In the genomic region with DNA sequence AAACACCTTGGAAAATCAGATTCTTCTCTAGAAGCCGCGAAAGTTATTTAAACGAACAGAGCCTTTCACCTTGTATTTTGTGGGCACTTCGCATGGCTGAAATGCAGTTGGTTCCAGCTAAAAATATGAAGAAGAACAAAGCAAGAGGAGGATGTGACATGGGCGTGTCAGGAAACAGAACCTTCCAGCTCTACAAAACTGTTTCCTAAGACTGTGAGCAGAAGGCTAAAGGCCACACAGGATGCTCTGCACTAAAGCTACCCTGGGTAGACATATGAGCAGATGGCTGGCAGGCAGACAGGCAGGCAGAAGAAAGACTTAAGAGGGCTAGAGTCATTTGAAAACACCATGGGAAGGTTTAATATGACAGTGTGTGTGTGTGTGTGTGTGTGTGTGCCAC, we compare ENCODE assay signal across 23 mouse cellular contexts. TPM values are rescaled to one million over a fixed set of nuclear protein-coding genes. Genes with fewer than 3 reads are reported as not detected.
DNase-seq lines count a peak whose midpoint lies in the region; ATAC-seq and TF ChIP-seq lines count a peak whose summit lies in the region.
"Had no signal": no experiment of that assay in that cellular context is flagged by ENCODE, and none has a peak within 500 bp of the region (broad histone marks: within the 10 kb centered on the region; RNA-seq: fewer than 3 reads in every experiment).

No protein-coding gene starts in this region.

- H3K9me3 ChIP-seq in kidney, embryonic 16.5 days (ENCODE audit: low read length) = no peaks in the 10 kb centered on the region
- H3K9me3 ChIP-seq: hindbrain, embryonic 12.5 days; midbrain, embryonic 15.5 days; neural tube, embryonic 12.5 days; stomach, embryonic 15.5 days had no signal

- H3K36me3 ChIP-seq in kidney, embryonic 16.5 days (ENCODE audit: insufficient read depth, low read length) = no peaks in the 10 kb centered on the region
- H3K36me3 ChIP-seq: hindbrain, embryonic 12.5 days; midbrain, embryonic 15.5 days; neural tube, embryonic 12.5 days; stomach, embryonic 15.5 days had no signal

- no peak overlapping the region for H3K4me3 ChIP-seq in kidney, embryonic 16.5 days (ENCODE audit: low read length)
- H3K4me3 ChIP-seq in bone marrow, adult 2 months (replicated peaks; ENCODE audit: control insufficient read depth, low read depth, low read length) = no peak overlapping the region
- H3K4me3 ChIP-seq: hindbrain, embryonic 12.5 days; midbrain, embryonic 15.5 days; neural tube, embryonic 12.5 days; stomach, embryonic 15.5 days had no signal

- no peak overlapping the region for H3K4me2 ChIP-seq in kidney, embryonic 16.5 days (replicated peaks; ENCODE audit: low read depth, low read length)
- H3K4me2 ChIP-seq: hindbrain, embryonic 12.5 days; midbrain, embryonic 15.5 days; neural tube, embryonic 12.5 days; stomach, embryonic 15.5 days had no signal

- no peaks in the 10 kb centered on the region for H3K4me1 ChIP-seq in kidney, embryonic 16.5 days (ENCODE audit: insufficient read depth, low read length)
- peaks cover 8% of the 10 kb centered on the region for H3K4me1 ChIP-seq in bone marrow, adult 2 months (ENCODE audit: control insufficient read depth, insufficient read depth, low read length)
- H3K4me1 ChIP-seq: hindbrain, embryonic 12.5 days; midbrain, embryonic 15.5 days; neural tube, embryonic 12.5 days; stomach, embryonic 15.5 days had no signal

- H3K27me3 ChIP-seq in kidney, embryonic 16.5 days (ENCODE audit: insufficient read depth, low read length) = no peaks in the 10 kb centered on the region
- H3K27me3 ChIP-seq: hindbrain, embryonic 12.5 days; midbrain, embryonic 15.5 days; neural tube, embryonic 12.5 days; stomach, embryonic 15.5 days had no signal

- H3K27ac ChIP-seq in kidney, embryonic 16.5 days (ENCODE audit: low read length) = no peak overlapping the region; the same call in 1 of the 2 replicates
- peak overlapping the region; percentile 82; the same call in 1 of the 2 replicates for H3K27ac ChIP-seq in bone marrow, adult 2 months (ENCODE audit: control insufficient read depth, insufficient read depth, low read depth, low read length, poor library complexity)
- H3K27ac ChIP-seq: hindbrain, embryonic 12.5 days; macrophage; midbrain, embryonic 15.5 days; neural tube, embryonic 12.5 days; stomach, embryonic 15.5 days had no signal

- no peak for TF ChIP-seq CTCF in bone marrow, adult 2 months (IDR thresholded peaks at IDR 0.05; ENCODE audit: control insufficient read depth, insufficient read depth, low read length)

- H3K9ac ChIP-seq in kidney, embryonic 16.5 days (replicated peaks; ENCODE audit: low read length) = no peak overlapping the region
- H3K9ac ChIP-seq: hindbrain, embryonic 12.5 days; midbrain, embryonic 15.5 days; neural tube, embryonic 12.5 days; stomach, embryonic 15.5 days had no signal

- TF ChIP-seq POLR2A in bone marrow, adult 2 months (IDR thresholded peaks at IDR 0.05; ENCODE audit: borderline replicate concordance, control insufficient read depth, low read depth, low read length) = no peak

- 88% methylated on average over 5 of the region's 5 CpGs for WGBS in kidney, embryonic 16.5 days
- 28% methylated on average over 5 of the region's 5 CpGs for WGBS in bone marrow, adult 2 months

- ATAC-seq in kidney, embryonic 16.5 days (ENCODE audit: low FRiP score, low TSS enrichment) = no peak
- peak; percentile 73 for ATAC-seq in monocyte, adult 5-6 weeks (replicated peaks; ENCODE audit: insufficient number of reproducible peaks, low FRiP score, low TSS enrichment, poor library complexity, severe bottlenecking)
- ATAC-seq in erythroid progenitor cell, adult 5-6 weeks (replicated peaks; ENCODE audit: low FRiP score, poor library complexity, severe bottlenecking) = no peak
- no peak for ATAC-seq in megakaryocyte-erythroid progenitor cell, adult 5-6 weeks (replicated peaks; ENCODE audit: low FRiP score, low TSS enrichment, poor library complexity, severe bottlenecking)
- ATAC-seq: forebrain, embryonic 14.5 days; intestine, postnatal 0 days; midbrain, embryonic 15.5 days had no signal

- DNase-seq in kidney, adult 9 months = peak; percentile 18
- peak; percentile 31 for DNase-seq in lung, postnatal 36 days
- DNase-seq in lung, adult 18-20 months = no peak
- DNase-seq: adrenal gland, adult 2 months; cerebellum, adult 9-10 months; embryo, embryonic 11 days; liver had no signal

RNA-seq across cellular contexts. Expression of a gene that starts 10.9 kb away (rescaled TPM):
- polyA plus RNA-seq in kidney, embryonic 16.5 days (2015; fragmentation: Nextera tagmentation; extraction: Ambion mirVana) = 25.9 and 27.7 TPM in 2 replicates
- 6.1 and 10.6 TPM in 2 replicates for polyA plus RNA-seq in bone marrow, adult 2 months (2011; ENCODE audit: insufficient read depth, insufficient read length, low replicate concordance, missing spikeins)
- total RNA-seq in monocyte, adult 5-6 weeks (2017) = 68.5 to 76.5 TPM (median 75.4 TPM) in 3 replicates
- total RNA-seq in erythroid progenitor cell, adult 5-6 weeks (2015; ENCODE audit: low replicate concordance) = 24.9 and 33.5 TPM in 2 replicates
- 38.4 and 38.9 TPM in 2 replicates for total RNA-seq in erythroid progenitor cell, adult 5-6 weeks (2017; ENCODE audit: low replicate concordance)
- 6.3 and 11.0 TPM in 2 replicates for total RNA-seq in megakaryocyte-erythroid progenitor cell, adult 5-6 weeks (2014; fragmentation: Nextera tagmentation)
- 2.4 and 3.2 TPM in 2 replicates for total RNA-seq in megakaryocyte-erythroid progenitor cell, adult 5-6 weeks (2017)

RNA-seq across cellular contexts. Expression of a gene that starts 23.2 kb away (rescaled TPM):
- polyA plus RNA-seq in kidney, embryonic 16.5 days (2015; fragmentation: Nextera tagmentation; extraction: Ambion mirVana) = not detected in 2 replicates
- not detected in 2 replicates for polyA plus RNA-seq in bone marrow, adult 2 months (2011; ENCODE audit: insufficient read depth, insufficient read length, low replicate concordance, missing spikeins)
- total RNA-seq in monocyte, adult 5-6 weeks (2017) = 0.58 TPM in 1 of 3 replicates, not detected in the others
- total RNA-seq in erythroid progenitor cell, adult 5-6 weeks (2015; ENCODE audit: low replicate concordance) = not detected in 2 replicates
- total RNA-seq in erythroid progenitor cell, adult 5-6 weeks (2017; ENCODE audit: low replicate concordance) = not detected in 2 replicates
- not detected in 2 replicates for total RNA-seq in megakaryocyte-erythroid progenitor cell, adult 5-6 weeks (2014; fragmentation: Nextera tagmentation)
- not detected in 2 replicates for total RNA-seq in megakaryocyte-erythroid progenitor cell, adult 5-6 weeks (2017)
- total RNA-seq: ES-E14; layer of hippocampus, postnatal 14 days had no signal
- polyA plus RNA-seq: adrenal gland, adult 2 months; forebrain, embryonic 14.5 days; heart, embryonic 16.5 days; hindbrain, embryonic 12.5 days; intestine, postnatal 0 days; macrophage; midbrain, embryonic 15.5 days; neural tube, embryonic 12.5 days; stomach, embryonic 15.5 days; urinary bladder, adult 2 months had no signal

RNA-seq across cellular contexts. Expression of a gene that starts 28.9 kb away (rescaled TPM):
- polyA plus RNA-seq in kidney, embryonic 16.5 days (2015; fragmentation: Nextera tagmentation; extraction: Ambion mirVana) = 23.0 and 25.4 TPM in 2 replicates
- polyA plus RNA-seq in bone marrow, adult 2 months (2011; ENCODE audit: insufficient read depth, insufficient read length, low replicate concordance, missing spikeins) = 75.0 and 138 TPM in 2 replicates
- total RNA-seq in monocyte, adult 5-6 weeks (2017) = 24.4 to 33.4 TPM (median 31.7 TPM) in 3 replicates
- total RNA-seq in erythroid progenitor cell, adult 5-6 weeks (2015; ENCODE audit: low replicate concordance) = 133 and 176 TPM in 2 replicates
- 10.0 and 12.1 TPM in 2 replicates for total RNA-seq in erythroid progenitor cell, adult 5-6 weeks (2017; ENCODE audit: low replicate concordance)
- total RNA-seq in megakaryocyte-erythroid progenitor cell, adult 5-6 weeks (2014; fragmentation: Nextera tagmentation) = 172 and 187 TPM in 2 replicates
- 28.6 and 29.8 TPM in 2 replicates for total RNA-seq in megakaryocyte-erythroid progenitor cell, adult 5-6 weeks (2017)

RNA-seq across cellular contexts. Expression of a gene that starts 56.9 kb away (rescaled TPM):
- 40.5 and 42.1 TPM in 2 replicates for polyA plus RNA-seq in kidney, embryonic 16.5 days (2015; fragmentation: Nextera tagmentation; extraction: Ambion mirVana)
- 8.3 and 14.0 TPM in 2 replicates for polyA plus RNA-seq in bone marrow, adult 2 months (2011; ENCODE audit: insufficient read depth, insufficient read length, low replicate concordance, missing spikeins)
- 0.53 to 4.5 TPM (median 0.97 TPM) in 3 replicates for total RNA-seq in monocyte, adult 5-6 weeks (2017)
- 41.4 and 45.3 TPM in 2 replicates for total RNA-seq in erythroid progenitor cell, adult 5-6 weeks (2015; ENCODE audit: low replicate concordance)
- 88.2 and 89.0 TPM in 2 replicates for total RNA-seq in erythroid progenitor cell, adult 5-6 weeks (2017; ENCODE audit: low replicate concordance)
- total RNA-seq in megakaryocyte-erythroid progenitor cell, adult 5-6 weeks (2014; fragmentation: Nextera tagmentation) = 20.4 and 27.5 TPM in 2 replicates
- 23.6 and 26.2 TPM in 2 replicates for total RNA-seq in megakaryocyte-erythroid progenitor cell, adult 5-6 weeks (2017)

RNA-seq across cellular contexts. Expression of a gene that starts 56.9 kb away (rescaled TPM):
- 160 and 161 TPM in 2 replicates for polyA plus RNA-seq in kidney, embryonic 16.5 days (2015; fragmentation: Nextera tagmentation; extraction: Ambion mirVana)
- polyA plus RNA-seq in bone marrow, adult 2 months (2011; ENCODE audit: insufficient read depth, insufficient read length, low replicate concordance, missing spikeins) = 41.3 and 54.3 TPM in 2 replicates
- 28.3 to 83.7 TPM (median 43.6 TPM) in 3 replicates for total RNA-seq in monocyte, adult 5-6 weeks (2017)
- 35.7 and 70.0 TPM in 2 replicates for total RNA-seq in erythroid progenitor cell, adult 5-6 weeks (2015; ENCODE audit: low replicate concordance)
- 7.9 and 67.3 TPM in 2 replicates for total RNA-seq in erythroid progenitor cell, adult 5-6 weeks (2017; ENCODE audit: low replicate concordance)
- 85.5 and 155 TPM in 2 replicates for total RNA-seq in megakaryocyte-erythroid progenitor cell, adult 5-6 weeks (2014; fragmentation: Nextera tagmentation)
- 70.6 and 73.8 TPM in 2 replicates for total RNA-seq in megakaryocyte-erythroid progenitor cell, adult 5-6 weeks (2017)

Comparison
In these comparisons a context has a peak if more than half of its experiments do, and no peak if none do; other contexts are left out.
1. DNase-seq: peak in kidney, adult 9 months (single experiment) and lung, postnatal 36 days (single experiment); none in lung, adult 18-20 months (0 of 2).